12 mouse cellular contexts compared by ENCODE assay signal in the genomic region with DNA sequence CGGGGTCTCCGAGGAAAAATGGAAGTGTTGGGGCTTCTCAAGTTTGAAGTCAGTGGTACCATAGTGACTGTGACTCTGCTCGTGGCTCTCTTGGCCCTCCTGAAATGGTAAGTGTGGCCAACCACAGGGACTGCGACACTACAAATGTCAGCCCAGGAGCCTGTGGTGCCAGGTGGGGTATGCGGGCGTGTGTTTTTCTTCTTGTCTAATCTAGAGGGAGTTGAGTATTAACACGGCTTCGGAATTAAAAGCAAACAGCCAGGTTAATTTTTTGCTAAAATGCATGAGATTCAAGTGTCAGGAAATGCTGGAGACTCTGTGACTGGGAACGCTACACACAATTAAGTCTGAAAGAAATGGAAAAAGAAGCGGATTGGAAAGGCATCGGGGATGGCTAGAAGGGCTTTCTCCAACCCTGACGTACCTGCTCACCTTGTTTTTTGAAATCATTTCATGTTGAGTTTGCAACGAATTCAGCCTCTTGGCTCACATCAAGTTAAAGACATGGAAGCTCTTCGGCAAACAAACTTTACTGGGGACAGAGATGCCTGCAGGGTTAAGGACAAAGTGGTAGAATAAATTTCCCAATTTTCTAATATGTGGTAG. TPM values are rescaled to one million over a fixed set of nuclear protein-coding genes. Genes with fewer than 3 reads are reported as not detected.
DNase-seq lines count a peak whose midpoint lies in the region; ATAC-seq and TF ChIP-seq lines count a peak whose summit lies in the region.
"Had no signal": no experiment of that assay in that cellular context is flagged by ENCODE, and none has a peak within 500 bp of the region (broad histone marks: within the 10 kb centered on the region; RNA-seq: fewer than 3 reads in every experiment).

No protein-coding gene starts in this region.

- intact Hi-C loops in gastrocnemius, adult 2 months (cut with DNase I), result no loop called here
- intact Hi-C loops in gastrocnemius, postnatal 14 days (cut with DNase I; ENCODE audit: low total_unique reads), result loop anchor here (5.0 to 10.0 kb wide), 2 partner anchors 146 to 267 kb away; no protein-coding TSS in a partner anchor

- H3K4me2 ChIP-seq in kidney, embryonic 16.5 days (replicated peaks; ENCODE audit: low read depth, low read length), result peak overlapping the region; percentile 24

- H3K9me3 ChIP-seq in kidney, embryonic 16.5 days (ENCODE audit: low read length), result no peaks in the 10 kb centered on the region
- H3K9me3 ChIP-seq: hindbrain, embryonic 10.5 days; midbrain, embryonic 10.5 days had no signal

- peaks cover 61% of the 10 kb centered on the region for H3K79me2 ChIP-seq in macrophage (ENCODE audit: inconsistent target)

- no peak overlapping the region for H3K27ac ChIP-seq in gastrocnemius, adult 2 months
- H3K27ac ChIP-seq in kidney, embryonic 16.5 days (ENCODE audit: low read length), result peak overlapping the region; percentile 96
- H3K27ac ChIP-seq in macrophage, result peak overlapping the region; percentile 92
- H3K27ac ChIP-seq: hindbrain, embryonic 10.5 days; midbrain, embryonic 10.5 days had no signal

- peak overlapping the region; percentile 37 for H3K4me3 ChIP-seq in gastrocnemius, adult 2 months
- H3K4me3 ChIP-seq in kidney, embryonic 16.5 days (ENCODE audit: low read length), result no peak overlapping the region
- peak overlapping the region; percentile 72 for H3K4me3 ChIP-seq in macrophage (ENCODE audit: inconsistent target)
- H3K4me3 ChIP-seq: hindbrain, embryonic 10.5 days; midbrain, embryonic 10.5 days had no signal

- no peaks in the 10 kb centered on the region for H3K36me3 ChIP-seq in kidney, embryonic 16.5 days (ENCODE audit: insufficient read depth, low read length)
- H3K36me3 ChIP-seq in macrophage (ENCODE audit: inconsistent target), result peaks cover 13% of the 10 kb centered on the region
- H3K36me3 ChIP-seq: hindbrain, embryonic 10.5 days; midbrain, embryonic 10.5 days had no signal

- DNase-seq in gastrocnemius, adult 2 months, result no peak
- DNase-seq in gastrocnemius, postnatal 14 days, result no peak
- no peak for DNase-seq in adrenal gland, adult 2 months
- DNase-seq in gastrocnemius, postnatal 4 days (ENCODE audit: low spot score in 2 of 2), result no peak
- no peak for DNase-seq in T-cell, adult 2 months (ENCODE audit: low spot score)
- DNase-seq: cerebellum, postnatal 14 days; gastrocnemius, postnatal 25 days had no signal

- no peaks in the 10 kb centered on the region for H3K27me3 ChIP-seq in kidney, embryonic 16.5 days (ENCODE audit: insufficient read depth, low read length)

- no peak for TF ChIP-seq CTCF in gastrocnemius, adult 2 months (IDR thresholded peaks at IDR 0.05)

- peak; percentile 37 for ATAC-seq in common myeloid progenitor, adult 5-6 weeks (replicated peaks; ENCODE audit: low read depth, poor library complexity, severe bottlenecking)
- ATAC-seq in kidney, embryonic 16.5 days (ENCODE audit: low FRiP score, low TSS enrichment), result peak; percentile 79

- WGBS in kidney, embryonic 16.5 days, result 58% methylated on average over 14 of the region's 14 CpGs
- 6% methylated on average over 14 of the region's 14 CpGs for WGBS in macrophage (ENCODE audit: missing documents)

- peaks cover 42% of the 10 kb centered on the region for H3K4me1 ChIP-seq in kidney, embryonic 16.5 days (ENCODE audit: insufficient read depth, low read length)

- H3K9ac ChIP-seq in kidney, embryonic 16.5 days (replicated peaks; ENCODE audit: low read length), result peak overlapping the region; percentile 2; the same call in 1 of the 2 replicates

RNA-seq across cellular contexts. Expression of a gene that starts 43.3 kb away (rescaled TPM):
- total RNA-seq in gastrocnemius, adult 2 months (2021), result 100 to 1,000 TPM in 1 of 2 experiments, 10 to 100 TPM in 1; 56.2 to 120 TPM
- 10 to 100 TPM; 45.8 to 49.0 TPM for total RNA-seq in gastrocnemius, postnatal 14 days (2021)
- 10.3 and 16.4 TPM in 2 replicates for total RNA-seq in common myeloid progenitor, adult 5-6 weeks (2017)
- polyA plus RNA-seq in kidney, embryonic 16.5 days (2015; fragmentation: Nextera tagmentation; extraction: Ambion mirVana), result 28.0 and 32.8 TPM in 2 replicates
- total RNA-seq in macrophage (2018; cell fraction: chromatin; rRNA removed), result 100 to 1,000 TPM in 21 of 26 experiments, 10 to 100 TPM in 5; 32.1 to 275 (median 156) TPM
- 10 to 100 TPM; 30.3 to 91.8 (median 55.4) TPM for total RNA-seq in macrophage (2018; cell fraction: cytosol; rRNA removed)
- 100 to 1,000 TPM in 10 of 26 experiments, 10 to 100 TPM in 16; 27.9 to 224 (median 89.0) TPM for total RNA-seq in macrophage (2018; cell fraction: nucleus; rRNA removed)
- polyA plus RNA-seq in macrophage (2018), result 20.7 to 41.4 TPM (median 22.0 TPM) in 3 replicates
- total RNA-seq in adrenal gland, adult 2 months (2021), result 100 to 1,000 TPM in 1 of 2 experiments, 10 to 100 TPM in 1; 98.6 to 163 TPM
- 85.1 and 97.1 TPM in 2 replicates for polyA plus RNA-seq in adrenal gland, adult 2 months (2012; rRNA removed)
- 10 to 100 TPM; 37.0 to 37.7 TPM for total RNA-seq in gastrocnemius, postnatal 4 days (2021)

RNA-seq across cellular contexts. Expression of a gene that starts 44.0 kb away (rescaled TPM):
- under 1 TPM; 0.64 to 0.79 TPM for total RNA-seq in gastrocnemius, adult 2 months (2021)
- total RNA-seq in gastrocnemius, postnatal 14 days (2021), result 1 to 10 TPM in 1 of 2 experiments, under 1 TPM in 1; 0.75 to 1.4 TPM
- 23.1 and 33.0 TPM in 2 replicates for total RNA-seq in common myeloid progenitor, adult 5-6 weeks (2017)
- polyA plus RNA-seq in kidney, embryonic 16.5 days (2015; fragmentation: Nextera tagmentation; extraction: Ambion mirVana), result 8.4 and 9.2 TPM in 2 replicates
- 100 to 1,000 TPM in 23 of 26 experiments, 10 to 100 TPM in 3; 30.0 to 470 (median 360) TPM for total RNA-seq in macrophage (2018; cell fraction: chromatin; rRNA removed)
- total RNA-seq in macrophage (2018; cell fraction: cytosol; rRNA removed), result 100 to 1,000 TPM in 8 of 26 experiments, 10 to 100 TPM in 18; 51.7 to 138 (median 88.8) TPM
- total RNA-seq in macrophage (2018; cell fraction: nucleus; rRNA removed), result 100 to 1,000 TPM in 21 of 26 experiments, 10 to 100 TPM in 5; 43.6 to 394 (median 207) TPM
- polyA plus RNA-seq in macrophage (2018), result 131 to 194 TPM (median 144 TPM) in 3 replicates
- 1 to 10 TPM; 7.5 to 8.5 TPM for total RNA-seq in adrenal gland, adult 2 months (2021)
- 3.3 and 4.0 TPM in 2 replicates for polyA plus RNA-seq in adrenal gland, adult 2 months (2012; rRNA removed)
- 1 to 10 TPM; 2.4 to 3.3 TPM for total RNA-seq in gastrocnemius, postnatal 4 days (2021)
